8 mouse cellular contexts compared by ENCODE assay signal in the genomic region with DNA sequence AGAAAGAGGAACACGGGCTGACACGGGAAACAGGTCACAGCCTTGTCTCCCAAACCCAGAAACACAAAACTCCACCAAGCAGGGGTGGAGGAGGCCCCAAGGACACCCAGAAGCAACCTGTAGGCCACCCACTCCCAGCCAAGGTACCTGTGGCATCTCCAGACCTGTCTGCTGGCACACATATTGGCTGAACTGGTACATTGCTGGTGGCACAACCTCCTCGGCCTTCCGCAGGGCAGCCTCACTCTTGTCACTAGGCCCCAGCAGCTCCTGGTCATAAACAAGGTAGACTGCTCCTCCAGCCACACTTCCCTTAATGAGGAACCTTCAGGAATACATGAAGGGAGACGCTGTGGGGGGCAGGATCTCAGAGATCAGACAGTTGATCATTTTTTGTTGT. TPM values are rescaled to one million over a fixed set of nuclear protein-coding genes. Genes with fewer than 3 reads are reported as not detected.
DNase-seq lines count a peak whose midpoint lies in the region; ATAC-seq and TF ChIP-seq lines count a peak whose summit lies in the region.

No protein-coding gene starts in this region.

- 0 out of 2 replicates have a peak, but pooled peaks cover 10% of the 10 kb centered on the region for H3K4me1 ChIP-seq in kidney, adult 2 months (ENCODE audit: control insufficient read depth, insufficient read depth, low read length)
- peaks cover 19% of the 10 kb centered on the region for H3K4me1 ChIP-seq in bone marrow macrophage, adult 2 months (ENCODE audit: control insufficient read depth, insufficient read depth, low read length)
- peaks cover 30% of the 10 kb centered on the region for H3K4me1 ChIP-seq in hindbrain, embryonic 12.5 days
- H3K4me1 ChIP-seq in midbrain, embryonic 13.5 days (replicated peaks): peaks cover 37% of the 10 kb centered on the region

- peaks cover 1% of the 10 kb centered on the region; the same call in 1 of the 2 replicates for H3K36me3 ChIP-seq in kidney, adult 2 months (ENCODE audit: control insufficient read depth, insufficient read depth, low read length)
- peaks cover 39% of the 10 kb centered on the region for H3K36me3 ChIP-seq in hindbrain, embryonic 12.5 days
- peaks cover 41% of the 10 kb centered on the region for H3K36me3 ChIP-seq in midbrain, embryonic 13.5 days

- H3K4me3 ChIP-seq in kidney, adult 2 months (ENCODE audit: insufficient read depth, low read depth, low read length): peak overlapping the region; percentile 94
- H3K4me3 ChIP-seq in bone marrow macrophage, adult 2 months (ENCODE audit: insufficient read depth, low read length): peak overlapping the region; percentile 76
- peak overlapping the region; percentile 65 for H3K4me3 ChIP-seq in hindbrain, embryonic 12.5 days
- peak overlapping the region; percentile 64 for H3K4me3 ChIP-seq in midbrain, embryonic 13.5 days (replicated peaks)

- H3K9me3 ChIP-seq in hindbrain, embryonic 12.5 days (replicated peaks): no peaks in the 10 kb centered on the region
- H3K9me3 ChIP-seq in midbrain, embryonic 13.5 days: no peaks in the 10 kb centered on the region

- no peaks in the 10 kb centered on the region for H3K27me3 ChIP-seq in kidney, adult 2 months (replicated peaks; ENCODE audit: control insufficient read depth, insufficient read depth, low read length)
- H3K27me3 ChIP-seq in hindbrain, embryonic 12.5 days: no peaks in the 10 kb centered on the region
- H3K27me3 ChIP-seq in midbrain, embryonic 13.5 days: no peaks in the 10 kb centered on the region

- no peak overlapping the region for H3K27ac ChIP-seq in kidney, adult 2 months (ENCODE audit: insufficient read depth, low read depth, low read length)
- no peak overlapping the region; the same call in 1 of the 2 replicates for H3K27ac ChIP-seq in bone marrow macrophage, adult 2 months (ENCODE audit: insufficient read depth, low read depth, low read length)
- H3K27ac ChIP-seq in hindbrain, embryonic 12.5 days: peak overlapping the region; percentile 76; the same call in 1 of the 2 replicates
- H3K27ac ChIP-seq in midbrain, embryonic 13.5 days: peak overlapping the region; percentile 77

- H3K9ac ChIP-seq in hindbrain, embryonic 12.5 days: peak overlapping the region; percentile 76
- peak overlapping the region; percentile 78 for H3K9ac ChIP-seq in midbrain, embryonic 13.5 days (replicated peaks)

- DNase-seq in kidney, adult 2 months: no peak
- DNase-seq in kidney, postnatal 10 days: no peak
- no peak for DNase-seq in retina, embryonic 14.5 days (ENCODE audit: low spot score)
- DNase-seq in urinary bladder, postnatal 36 days (ENCODE audit: low spot score in 2 of 2): no peak
- DNase-seq in spleen, postnatal 4 days (ENCODE audit: low spot score in 2 of 2): no peak

- no peak for ATAC-seq in hindbrain, embryonic 12.5 days (ENCODE audit: low FRiP score)
- no peak for ATAC-seq in midbrain, embryonic 13.5 days

- TF ChIP-seq POLR2A in kidney, adult 2 months (IDR thresholded peaks at IDR 0.05; ENCODE audit: low read depth, low read length): no peak
- TF ChIP-seq POLR2A in bone marrow macrophage, adult 2 months (IDR thresholded peaks at IDR 0.05; ENCODE audit: borderline replicate concordance, low read depth, low read length): no peak

- no peak for TF ChIP-seq CTCF in kidney, adult 2 months (conservative IDR thresholded peaks at IDR 0.05; ENCODE audit: insufficient read depth, insufficient read length, low read depth, low read length)
- TF ChIP-seq CTCF in bone marrow macrophage, adult 2 months (IDR thresholded peaks at IDR 0.05; ENCODE audit: low read depth, low read length): no peak

- WGBS in kidney, adult 2 months: 22% methylated on average over 5 of the region's 5 CpGs
- 70% methylated on average over 5 of the region's 5 CpGs for WGBS in hindbrain, embryonic 12.5 days
- 75% methylated on average over 5 of the region's 5 CpGs for WGBS in midbrain, embryonic 13.5 days

- H3K4me2 ChIP-seq in hindbrain, embryonic 12.5 days (replicated peaks): peak overlapping the region; percentile 75
- peak overlapping the region; percentile 78 for H3K4me2 ChIP-seq in midbrain, embryonic 13.5 days (replicated peaks)

RNA-seq across cellular contexts. Expression of a gene that starts 0.9 kb away (rescaled TPM):
- polyA plus RNA-seq in kidney, adult 2 months (2012; rRNA removed): 440 and 549 TPM in 2 replicates
- polyA plus RNA-seq in bone marrow macrophage, adult 2 months (2012; ENCODE audit: insufficient read depth, insufficient read length, missing spikeins): 80.8 and 87.4 TPM in 2 replicates
- polyA plus RNA-seq in hindbrain, embryonic 12.5 days (2016; fragmentation: Nextera tagmentation; extraction: Ambion mirVana): 184 and 193 TPM in 2 replicates
- polyA plus RNA-seq in midbrain, embryonic 13.5 days (2015; fragmentation: Nextera tagmentation; extraction: Ambion mirVana): 198 and 199 TPM in 2 replicates

RNA-seq across cellular contexts. Expression of a gene that starts 4.5 kb away (rescaled TPM):
- polyA plus RNA-seq in kidney, adult 2 months (2012; rRNA removed): 1,850 and 1,975 TPM in 2 replicates
- 507 and 564 TPM in 2 replicates for polyA plus RNA-seq in bone marrow macrophage, adult 2 months (2012; ENCODE audit: insufficient read depth, insufficient read length, missing spikeins)
- 1,045 and 1,230 TPM in 2 replicates for polyA plus RNA-seq in hindbrain, embryonic 12.5 days (2016; fragmentation: Nextera tagmentation; extraction: Ambion mirVana)
- polyA plus RNA-seq in midbrain, embryonic 13.5 days (2015; fragmentation: Nextera tagmentation; extraction: Ambion mirVana): 1,197 and 1,215 TPM in 2 replicates

RNA-seq across cellular contexts. Expression of a gene that starts 18.0 kb away (rescaled TPM):
- polyA plus RNA-seq in kidney, adult 2 months (2012; rRNA removed): 123 and 128 TPM in 2 replicates
- polyA plus RNA-seq in bone marrow macrophage, adult 2 months (2012; ENCODE audit: insufficient read depth, insufficient read length, missing spikeins): 29.6 and 29.9 TPM in 2 replicates
- 50.6 and 55.5 TPM in 2 replicates for polyA plus RNA-seq in hindbrain, embryonic 12.5 days (2016; fragmentation: Nextera tagmentation; extraction: Ambion mirVana)
- polyA plus RNA-seq in midbrain, embryonic 13.5 days (2015; fragmentation: Nextera tagmentation; extraction: Ambion mirVana): 40.9 and 43.4 TPM in 2 replicates

RNA-seq across cellular contexts. Expression of a gene that starts 19.2 kb away (rescaled TPM):
- 0.97 and 1.5 TPM in 2 replicates for polyA plus RNA-seq in kidney, adult 2 months (2012; rRNA removed)
- polyA plus RNA-seq in bone marrow macrophage, adult 2 months (2012; ENCODE audit: insufficient read depth, insufficient read length, missing spikeins): not detected in 2 replicates
- 0.74 and 0.98 TPM in 2 replicates for polyA plus RNA-seq in hindbrain, embryonic 12.5 days (2016; fragmentation: Nextera tagmentation; extraction: Ambion mirVana)
- 1.8 and 2.0 TPM in 2 replicates for polyA plus RNA-seq in midbrain, embryonic 13.5 days (2015; fragmentation: Nextera tagmentation; extraction: Ambion mirVana)

RNA-seq across cellular contexts. Expression of a gene that starts 24.1 kb away (rescaled TPM):
- polyA plus RNA-seq in kidney, adult 2 months (2012; rRNA removed): 67.6 and 87.0 TPM in 2 replicates
- polyA plus RNA-seq in bone marrow macrophage, adult 2 months (2012; ENCODE audit: insufficient read depth, insufficient read length, missing spikeins): 73.7 and 75.6 TPM in 2 replicates
- 161 and 162 TPM in 2 replicates for polyA plus RNA-seq in hindbrain, embryonic 12.5 days (2016; fragmentation: Nextera tagmentation; extraction: Ambion mirVana)
- polyA plus RNA-seq in midbrain, embryonic 13.5 days (2015; fragmentation: Nextera tagmentation; extraction: Ambion mirVana): 112 and 127 TPM in 2 replicates

Comparison
In these comparisons a context has a peak if more than half of its experiments do, and no peak if none do; other contexts are left out.
1. H3K27ac ChIP-seq: peak in hindbrain, embryonic 12.5 days (single experiment) and midbrain, embryonic 13.5 days (single experiment); none in kidney, adult 2 months (single experiment) and bone marrow macrophage, adult 2 months (single experiment).
2. Peak in every context shown above with its lines, with median percentiles within 50 percentile points of each other: H3K4me3 ChIP-seq.